Mouse (Mus musculus): ENCODE results near the gene March7. TPM values are rescaled to one million over a fixed set of nuclear protein-coding genes. Genes with fewer than 3 reads are reported as not detected.
A peak's percentile ranks its signal among the peaks of the same experiment; 100 is the strongest.

March7 gene
- polyA plus RNA-seq, 1 experiment from 2014 or later: 96.2 TPM

- 95% methylated on average over 5 of the region's 5 CpGs for WGBS
- Histone ChIP-seq H3K9me3 (no peaks in the 10 kb centered on the region), H3K9ac (no peak overlapping the region), H3K27me3 (no peaks in the 10 kb centered on the region), H3K4me1 (no peaks in the 10 kb centered on the region), H3K27ac (no peak overlapping the region), H3K4me3 (no peak overlapping the region), H3K36me3 (peaks cover 4% of the 10 kb centered on the region; the same call in 1 of the 2 replicates), H3K4me2 (replicated peaks) (no peak overlapping the region)
- ATAC-seq (ENCODE audit: insufficient number of reproducible peaks, insufficient read depth, low FRiP score, low TSS enrichment): no peak
Observed at GRCm38 (mm10) chr2:60259186-60259585, 49.5 kb downstream of the March7 start.

- WGBS: 81% methylated on average over 5 of the region's 5 CpGs
- H3K4me3 ChIP-seq: no peak overlapping the region
- ATAC-seq (ENCODE audit: insufficient number of reproducible peaks, insufficient read depth, low FRiP score, low TSS enrichment): no peak
- no peaks in the 10 kb centered on the region for H3K4me1 ChIP-seq
- no peak overlapping the region for H3K9ac ChIP-seq
- H3K36me3 ChIP-seq: no peaks in the 10 kb centered on the region
- H3K9me3 ChIP-seq: no peaks in the 10 kb centered on the region
- H3K27ac ChIP-seq: no peak overlapping the region
- H3K4me2 ChIP-seq (replicated peaks): no peak overlapping the region
- no peaks in the 10 kb centered on the region for H3K27me3 ChIP-seq
Observed at GRCm38 (mm10) chr2:60260621-60261350, 51.1 kb downstream of the March7 start.

- Histone ChIP-seq H3K27ac (peak overlapping the region; percentile 58; the same call in 1 of the 2 replicates), H3K9me3 (no peaks in the 10 kb centered on the region), H3K9ac (no peak overlapping the region), H3K4me2 (replicated peaks) (no peak overlapping the region), H3K4me1 (peaks cover 3% of the 10 kb centered on the region; the same call in 1 of the 2 replicates), H3K4me3 (no peak overlapping the region), H3K27me3 (no peaks in the 10 kb centered on the region), H3K36me3 (no peaks in the 10 kb centered on the region)
- WGBS: 30% methylated on average over 1 of the region's 1 CpGs
- ATAC-seq (ENCODE audit: insufficient number of reproducible peaks, insufficient read depth, low FRiP score, low TSS enrichment): peak; percentile 74; the same call in 1 of the 2 replicates
Observed at GRCm38 (mm10) chr2:60267567-60267966, 57.9 kb downstream of the March7 start.

GRCm38 (mm10) chr2:60269856-60270479 is 60.3 kb downstream of the March7 start:
- no peak overlapping the region for H3K27ac ChIP-seq
- ATAC-seq (ENCODE audit: insufficient number of reproducible peaks, insufficient read depth, low FRiP score, low TSS enrichment): no peak
- WGBS: 92% methylated on average over 14 of the region's 14 CpGs

GRCm38 (mm10) chr2:60278627-60279026 is 68.9 kb downstream of the March7 start:
- ATAC-seq (ENCODE audit: insufficient number of reproducible peaks, insufficient read depth, low FRiP score, low TSS enrichment): no peak
- 94% methylated on average over 4 of the region's 4 CpGs for WGBS
- no peak overlapping the region for H3K27ac ChIP-seq
- no peak overlapping the region for H3K4me3 ChIP-seq
- H3K27me3 ChIP-seq: no peaks in the 10 kb centered on the region
- H3K4me2 ChIP-seq (replicated peaks): no peak overlapping the region
- 0 out of 2 replicates have a peak, but pooled peaks cover 4% of the 10 kb centered on the region for H3K36me3 ChIP-seq
- H3K9ac ChIP-seq: no peak overlapping the region
- no peaks in the 10 kb centered on the region; the same call in 1 of the 2 replicates for H3K4me1 ChIP-seq
- H3K9me3 ChIP-seq: no peaks in the 10 kb centered on the region

More at GRCm38 (mm10) chr2:60269856-60270479, 60.3 kb downstream of the March7 start:
- peaks cover 3% of the 10 kb centered on the region; the same call in 1 of the 2 replicates for H3K4me1 ChIP-seq
- no peaks in the 10 kb centered on the region for H3K9me3 ChIP-seq
- H3K4me3 ChIP-seq: no peak overlapping the region
- 0 out of 2 replicates have a peak, but pooled peaks cover 4% of the 10 kb centered on the region for H3K36me3 ChIP-seq
- no peaks in the 10 kb centered on the region for H3K27me3 ChIP-seq
- no peak overlapping the region for H3K4me2 ChIP-seq (replicated peaks)
- no peak overlapping the region for H3K9ac ChIP-seq

GRCm38 (mm10) chr2:60282625-60283024 is 72.9 kb downstream of the March7 start:
- Histone ChIP-seq H3K4me1 (no peaks in the 10 kb centered on the region; the same call in 1 of the 2 replicates), H3K36me3 (no peaks in the 10 kb centered on the region), H3K4me3 (peak overlapping the region; percentile 47; the same call in 1 of the 2 replicates), H3K27ac (no peak overlapping the region), H3K9me3 (no peaks in the 10 kb centered on the region), H3K27me3 (no peaks in the 10 kb centered on the region), H3K4me2 (replicated peaks) (peak overlapping the region; percentile 75), H3K9ac (0 out of 2 replicates have a peak overlapping the region, but pooled peaks have one; percentile 47)
- ATAC-seq (ENCODE audit: insufficient number of reproducible peaks, insufficient read depth, low FRiP score, low TSS enrichment): no peak
- WGBS: 52% methylated on average over 4 of the region's 4 CpGs

GRCm38 (mm10) chr2:60283208-60283750 is 73.6 kb downstream of the March7 start:
- no peak for ATAC-seq (ENCODE audit: insufficient number of reproducible peaks, insufficient read depth, low FRiP score, low TSS enrichment)
- no peak overlapping the region; the same call in 1 of the 2 replicates for H3K27ac ChIP-seq

GRCm38 (mm10) chr2:60283751-60284466 is 74.2 kb downstream of the March7 start:
- WGBS: under 1% methylated on average over 41 of the region's 42 CpGs
- Histone ChIP-seq H3K9ac (peak overlapping the region; percentile 47), H3K36me3 (no peaks in the 10 kb centered on the region), H3K4me1 (no peaks in the 10 kb centered on the region; the same call in 1 of the 2 replicates), H3K27me3 (no peaks in the 10 kb centered on the region), H3K4me2 (replicated peaks) (peak overlapping the region; percentile 75), H3K27ac (no peak overlapping the region; the same call in 1 of the 2 replicates), H3K9me3 (no peaks in the 10 kb centered on the region), H3K4me3 (peak overlapping the region; percentile 47)
- peak; percentile 91 for ATAC-seq (ENCODE audit: insufficient number of reproducible peaks, insufficient read depth, low FRiP score, low TSS enrichment)

More at GRCm38 (mm10) chr2:60283208-60283750, 73.6 kb downstream of the March7 start:
- Histone ChIP-seq H3K4me1 (no peaks in the 10 kb centered on the region; the same call in 1 of the 2 replicates), H3K4me2 (replicated peaks) (peak overlapping the region; percentile 75), H3K36me3 (no peaks in the 10 kb centered on the region), H3K27me3 (no peaks in the 10 kb centered on the region), H3K9me3 (no peaks in the 10 kb centered on the region), H3K4me3 (peak overlapping the region; percentile 47), H3K9ac (peak overlapping the region; percentile 47)
- WGBS: 2% methylated on average over 9 of the region's 9 CpGs

- H3K4me1 ChIP-seq: no peaks in the 10 kb centered on the region; the same call in 1 of the 2 replicates
- ATAC-seq (ENCODE audit: insufficient number of reproducible peaks, insufficient read depth, low FRiP score, low TSS enrichment): no peak
- no peaks in the 10 kb centered on the region for H3K9me3 ChIP-seq
- H3K27ac ChIP-seq: no peak within 1 kb of the TSS; the same call in 1 of the 2 replicates
- H3K4me3 ChIP-seq: peak within 1 kb of the TSS; percentile 47
- H3K27me3 ChIP-seq: no peaks in the 10 kb centered on the region
- H3K9ac ChIP-seq: peak within 1 kb of the TSS; percentile 47
- WGBS: 61% methylated on average over 4 of the region's 4 CpGs
- peak within 1 kb of the TSS; percentile 75 for H3K4me2 ChIP-seq (replicated peaks)
- no peaks in the 10 kb centered on the region for H3K36me3 ChIP-seq
Observed at GRCm38 (mm10) chr2:60284467-60284821, 74.8 kb downstream of the March7 start, which contains the start of gene Cd302. Cd302 (minus strand) TSS chr2:60284488.

GRCm38 (mm10) chr2:60285107-60285617 is 75.5 kb downstream of the March7 start:
- no peak overlapping the region for H3K27ac ChIP-seq
- H3K4me1 ChIP-seq: no peaks in the 10 kb centered on the region; the same call in 1 of the 2 replicates
- no peak overlapping the region for H3K4me3 ChIP-seq
- no peak overlapping the region for H3K9ac ChIP-seq
- no peak for ATAC-seq (ENCODE audit: insufficient number of reproducible peaks, insufficient read depth, low FRiP score, low TSS enrichment)
- no peak overlapping the region for H3K4me2 ChIP-seq (replicated peaks)
- no peaks in the 10 kb centered on the region for H3K9me3 ChIP-seq
- no peaks in the 10 kb centered on the region for H3K36me3 ChIP-seq
- H3K27me3 ChIP-seq: no peaks in the 10 kb centered on the region
- WGBS: 89% methylated on average over 8 of the region's 8 CpGs

GRCm38 (mm10) chr2:60288606-60289005 is 78.9 kb downstream of the March7 start:
- Histone ChIP-seq H3K4me2 (replicated peaks) (no peak overlapping the region), H3K4me1 (no peaks in the 10 kb centered on the region; the same call in 1 of the 2 replicates), H3K9ac (no peak overlapping the region), H3K27ac (no peak overlapping the region), H3K9me3 (no peaks in the 10 kb centered on the region), H3K27me3 (no peaks in the 10 kb centered on the region), H3K36me3 (no peaks in the 10 kb centered on the region), H3K4me3 (no peak overlapping the region)
- 83% methylated on average over 4 of the region's 4 CpGs for WGBS
- ATAC-seq (ENCODE audit: insufficient number of reproducible peaks, insufficient read depth, low FRiP score, low TSS enrichment): no peak
